Mouse (Mus musculus) embryonic fibroblast, embryonic 13.5 days (primary cell): ENCODE data around the gene Guk1.

Experiments used
- CTCF ChIP-seq: IDR thresholded peaks from 2 replicates; pipeline ENCODE4 v1.5.1; 2011; ENCODE audit warnings: mild to moderate bottlenecking, control low read depth, low read length, moderate library complexity, borderline replicate concordance; ENCODE audit not compliant: insufficient read depth
- POLR2A ChIP-seq: IDR thresholded peaks from 2 replicates; pipeline ENCODE4 v1.6.1; 2011; ENCODE audit warnings: low read depth, mild to moderate bottlenecking, control low read depth, low read length, moderate library complexity

- TF ChIP-seq CTCF (no peak), POLR2A (no peak)
These were observed 35.0 kb upstream of the Guk1 start for GRCm38 (mm10) chr11:59226787-59227603.
